Mouse (Mus musculus): ENCODE measurements around the gene Slc6a11. TPM values are rescaled to one million over a fixed set of nuclear protein-coding genes. Genes with fewer than 3 reads are reported as not detected.

The Slc6a11 gene
- polyA plus RNA-seq, 1 experiment from 2014 or later: not detected

GRCm38 (mm10) chr6:114160732-114161131, 29.7 kb downstream of the Slc6a11 start:
- DNase-seq (ENCODE audit: low spot score): no peak
- no peak for ATAC-seq
- Histone ChIP-seq H3K9me3 (ENCODE audit: low read length) (no peaks in the 10 kb centered on the region), H3K9ac (replicated peaks; ENCODE audit: low read depth) (no peak overlapping the region), H3K4me2 (replicated peaks; ENCODE audit: low read depth, low read length) (no peak overlapping the region), H3K4me3 (ENCODE audit: low read depth, low read length) (no peak overlapping the region), H3K27me3 (replicated peaks; ENCODE audit: insufficient read depth, low read length) (no peaks in the 10 kb centered on the region), H3K4me1 (ENCODE audit: insufficient read depth, low read depth, low read length) (no peaks in the 10 kb centered on the region), H3K27ac (ENCODE audit: low read length) (no peak overlapping the region), H3K36me3 (ENCODE audit: insufficient read depth, low read length) (no peaks in the 10 kb centered on the region)
- no peak for TF ChIP-seq EP300 (IDR thresholded peaks at IDR 0.05)
- TF ChIP-seq CTCF (IDR thresholded peaks at IDR 0.05): no peak
- 71% methylated on average over 8 of the region's 8 CpGs for WGBS

- no peak overlapping the region for H3K4me3 ChIP-seq (ENCODE audit: low read depth, low read length)
- no peak overlapping the region for H3K27ac ChIP-seq (ENCODE audit: low read length)
- H3K4me1 ChIP-seq (ENCODE audit: insufficient read depth, low read depth, low read length): no peaks in the 10 kb centered on the region
- H3K27me3 ChIP-seq (replicated peaks; ENCODE audit: insufficient read depth, low read length): no peaks in the 10 kb centered on the region
- no peak overlapping the region for H3K9ac ChIP-seq (replicated peaks; ENCODE audit: low read depth)
- TF ChIP-seq EP300 (IDR thresholded peaks at IDR 0.05): no peak
- no peak for TF ChIP-seq CTCF (IDR thresholded peaks at IDR 0.05)
- ATAC-seq (no peak), DNase-seq (ENCODE audit: low spot score) (no peak)
- H3K36me3 ChIP-seq (ENCODE audit: insufficient read depth, low read length): no peaks in the 10 kb centered on the region
- H3K4me2 ChIP-seq (replicated peaks; ENCODE audit: low read depth, low read length): no peak overlapping the region
- WGBS: 8% methylated on average over 8 of the region's 8 CpGs
- H3K9me3 ChIP-seq (ENCODE audit: low read length): no peaks in the 10 kb centered on the region
These were observed 43.0 kb downstream of the Slc6a11 start for GRCm38 (mm10) chr6:114174052-114174397.

GRCm38 (mm10) chr6:114174398-114175140, 43.5 kb downstream of the Slc6a11 start:
- H3K27me3 ChIP-seq (replicated peaks; ENCODE audit: insufficient read depth, low read length): no peaks in the 10 kb centered on the region
- 11% methylated on average over 9 of the region's 9 CpGs for WGBS
- H3K9ac ChIP-seq (replicated peaks; ENCODE audit: low read depth): no peak overlapping the region
- H3K27ac ChIP-seq (ENCODE audit: low read length): no peak overlapping the region
- H3K4me1 ChIP-seq (ENCODE audit: insufficient read depth, low read depth, low read length): no peaks in the 10 kb centered on the region
- H3K9me3 ChIP-seq (ENCODE audit: low read length): no peaks in the 10 kb centered on the region
- ATAC-seq (no peak), DNase-seq (ENCODE audit: low spot score) (no peak)
- TF ChIP-seq EP300 (IDR thresholded peaks at IDR 0.05) (no peak), CTCF (IDR thresholded peaks at IDR 0.05) (no peak)
- H3K4me2 ChIP-seq (replicated peaks; ENCODE audit: low read depth, low read length): no peak overlapping the region
- H3K36me3 ChIP-seq (ENCODE audit: insufficient read depth, low read length): no peaks in the 10 kb centered on the region
- H3K4me3 ChIP-seq (ENCODE audit: low read depth, low read length): no peak overlapping the region

GRCm38 (mm10) chr6:114178141-114178540, 47.1 kb downstream of the Slc6a11 start:
- DNase-seq (ENCODE audit: low spot score): no peak
- no peak overlapping the region for H3K4me2 ChIP-seq (replicated peaks; ENCODE audit: low read depth, low read length)
- H3K4me1 ChIP-seq (ENCODE audit: insufficient read depth, low read depth, low read length): no peaks in the 10 kb centered on the region
- TF ChIP-seq CTCF (IDR thresholded peaks at IDR 0.05) (no peak), EP300 (IDR thresholded peaks at IDR 0.05) (no peak)
- H3K36me3 ChIP-seq (ENCODE audit: insufficient read depth, low read length): no peaks in the 10 kb centered on the region
- H3K9me3 ChIP-seq (ENCODE audit: low read length): no peaks in the 10 kb centered on the region
- H3K27ac ChIP-seq (ENCODE audit: low read length): no peak overlapping the region
- no peak overlapping the region for H3K4me3 ChIP-seq (ENCODE audit: low read depth, low read length)
- ATAC-seq: no peak
- no peaks in the 10 kb centered on the region for H3K27me3 ChIP-seq (replicated peaks; ENCODE audit: insufficient read depth, low read length)
- no peak overlapping the region for H3K9ac ChIP-seq (replicated peaks; ENCODE audit: low read depth)
- WGBS: 80% methylated on average over 3 of the region's 3 CpGs

DNA sequence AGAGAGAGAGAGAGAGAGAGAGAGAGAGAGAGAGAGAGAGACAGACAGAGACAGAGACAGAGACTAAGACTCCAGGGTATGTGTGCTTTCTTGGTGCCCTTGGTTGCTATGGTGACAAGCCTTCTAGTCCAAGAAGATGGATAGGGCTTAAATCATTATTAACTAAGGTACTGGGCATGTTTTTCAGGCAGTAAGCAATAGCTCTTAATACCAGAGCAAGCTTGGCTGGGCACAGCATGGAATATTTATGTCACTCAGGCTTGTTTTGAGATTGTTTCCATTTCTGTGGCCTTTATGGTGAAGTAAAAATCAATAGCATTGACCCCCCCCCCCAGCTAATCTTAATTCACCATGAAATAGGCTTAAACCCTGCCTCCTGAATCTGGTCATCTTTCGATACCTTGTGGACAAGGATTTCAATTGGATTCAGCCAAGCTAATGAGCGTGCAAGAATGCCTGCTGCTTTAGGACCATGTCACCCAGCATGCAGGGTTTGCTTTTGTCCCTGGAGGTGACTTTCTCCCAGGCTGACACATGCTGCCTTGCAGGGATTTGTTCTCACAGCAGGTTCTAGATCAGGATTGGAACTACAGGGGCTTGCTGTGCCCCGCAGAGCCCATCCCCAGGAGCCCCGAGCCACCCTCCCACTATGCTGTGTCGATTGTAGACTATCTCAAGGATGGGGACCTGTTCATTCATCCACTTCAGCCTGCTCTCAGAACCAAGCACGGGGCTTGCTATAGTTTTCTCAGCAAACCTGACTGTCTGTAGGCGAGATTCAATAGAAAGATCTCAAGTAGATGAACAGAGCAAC, 51.5 kb downstream of the Slc6a11 start:
- Histone ChIP-seq H3K4me3 (ENCODE audit: low read depth, low read length) (no peak overlapping the region), H3K27me3 (replicated peaks; ENCODE audit: insufficient read depth, low read length) (no peaks in the 10 kb centered on the region), H3K4me2 (replicated peaks; ENCODE audit: low read depth, low read length) (no peak overlapping the region), H3K9ac (replicated peaks; ENCODE audit: low read depth) (no peak overlapping the region), H3K27ac (ENCODE audit: low read length) (no peak overlapping the region), H3K36me3 (ENCODE audit: insufficient read depth, low read length) (no peaks in the 10 kb centered on the region), H3K9me3 (ENCODE audit: low read length) (no peaks in the 10 kb centered on the region), H3K4me1 (ENCODE audit: insufficient read depth, low read depth, low read length) (no peaks in the 10 kb centered on the region)
- no peak for ATAC-seq
- TF ChIP-seq EP300 (IDR thresholded peaks at IDR 0.05): no peak
- TF ChIP-seq CTCF (IDR thresholded peaks at IDR 0.05): no peak
- WGBS: 66% methylated on average over 7 of the region's 7 CpGs
- DNase-seq (ENCODE audit: low spot score): no peak

- H3K4me2 ChIP-seq (replicated peaks; ENCODE audit: low read depth, low read length): no peak overlapping the region
- no peak for TF ChIP-seq EP300 (IDR thresholded peaks at IDR 0.05)
- no peak for TF ChIP-seq CTCF (IDR thresholded peaks at IDR 0.05)
- 52% methylated on average over 4 of the region's 4 CpGs for WGBS
- ATAC-seq (no peak), DNase-seq (ENCODE audit: low spot score) (no peak)
- H3K27me3 ChIP-seq (replicated peaks; ENCODE audit: insufficient read depth, low read length): no peaks in the 10 kb centered on the region
- no peak overlapping the region for H3K9ac ChIP-seq (replicated peaks; ENCODE audit: low read depth)
- H3K4me3 ChIP-seq (ENCODE audit: low read depth, low read length): no peak overlapping the region
- H3K9me3 ChIP-seq (ENCODE audit: low read length): no peaks in the 10 kb centered on the region
- H3K27ac ChIP-seq (ENCODE audit: low read length): no peak overlapping the region
- no peaks in the 10 kb centered on the region for H3K36me3 ChIP-seq (ENCODE audit: insufficient read depth, low read length)
- H3K4me1 ChIP-seq (ENCODE audit: insufficient read depth, low read depth, low read length): no peaks in the 10 kb centered on the region
These were observed 56.1 kb downstream of the Slc6a11 start for GRCm38 (mm10) chr6:114187121-114187520.

Measured in lung, postnatal 0 days (tissue).